Mouse (Mus musculus) forelimb bud, embryonic 11.5 days (tissue): Measurements from ENCODE around the gene Mapre1.

Source experiments
- DNase-seq: peaks from one replicate; pipeline ENCODE4 v3.0.0-alpha.2; 2012; ENCODE audit warnings: low read depth, low spot score

Mapre1 gene

GRCm38 (mm10) chr2:153778638-153779362, 37.7 kb downstream of the Mapre1 start:
- DNase-seq = peak; percentile 57

- DNase-seq = no peak
Observed at GRCm38 (mm10) chr2:153779394-153779981, 38.4 kb downstream of the Mapre1 start, which contains the start of gene Efcab8. TSS of gene Efcab8 (plus strand) at chr2:153779931.

GRCm38 (mm10) chr2:153781181-153781580, 40.1 kb downstream of the Mapre1 start:
- no peak for DNase-seq

GRCm38 (mm10) chr2:153784668-153785067, 43.6 kb downstream of the Mapre1 start:
- no peak for DNase-seq

- no peak for DNase-seq
Observed at GRCm38 (mm10) chr2:153793366-153793765, 52.3 kb downstream of the Mapre1 start.

- no peak for DNase-seq
Observed at GRCm38 (mm10) chr2:153795090-153795489, 54.0 kb downstream of the Mapre1 start.

GRCm38 (mm10) chr2:153807464-153807863, 66.4 kb downstream of the Mapre1 start:
- DNase-seq = peak; percentile 38

- DNase-seq = no peak
Observed at GRCm38 (mm10) chr2:153808146-153808545, 67.1 kb downstream of the Mapre1 start.

GRCm38 (mm10) chr2:153808841-153809240, 67.8 kb downstream of the Mapre1 start:
- no peak for DNase-seq

- no peak for DNase-seq
Observed at GRCm38 (mm10) chr2:153809921-153810320, 68.8 kb downstream of the Mapre1 start.

- DNase-seq = no peak
Observed at GRCm38 (mm10) chr2:153822005-153822543, 81.0 kb downstream of the Mapre1 start.
